Mouse (Mus musculus): ENCODE data around the gene Btn2a2. TPM values are rescaled to one million over a fixed set of nuclear protein-coding genes. Genes with fewer than 3 reads are reported as not detected.

The Btn2a2 gene
- polyA plus RNA-seq, 1 experiment from 2014 or later, result 0.30 TPM

GRCm38 (mm10) chr13:23453926-23454325, 34.7 kb downstream of the Btn2a2 start:
- peak overlapping the region; percentile 63 for H3K4me3 ChIP-seq (ENCODE audit: low read depth, low read length)
- peak overlapping the region; percentile 53 for H3K9ac ChIP-seq (replicated peaks; ENCODE audit: low read depth, low read length)
- H3K27me3 ChIP-seq (ENCODE audit: control insufficient read depth, insufficient read depth, low read length), result no peaks in the 10 kb centered on the region
- 1% methylated on average over 9 of the region's 9 CpGs for WGBS
- peak overlapping the region; percentile 87 for H3K27ac ChIP-seq (ENCODE audit: low read length)
- H3K36me3 ChIP-seq (ENCODE audit: control insufficient read depth, insufficient read depth, low read length), result no peaks in the 10 kb centered on the region
- H3K4me2 ChIP-seq (replicated peaks; ENCODE audit: low read depth, low read length), result peak overlapping the region; percentile 35
- no peaks in the 10 kb centered on the region for H3K9me3 ChIP-seq (ENCODE audit: control insufficient read depth, low read depth, low read length)
- ATAC-seq (ENCODE audit: insufficient number of reproducible peaks, insufficient read depth, low FRiP score, low read depth), result no peak
- no peaks in the 10 kb centered on the region for H3K4me1 ChIP-seq (ENCODE audit: control insufficient read depth, insufficient read depth, low read length)

- WGBS, result under 1% methylated on average over 25 of the region's 25 CpGs
- peak overlapping the region; percentile 53 for H3K9ac ChIP-seq (replicated peaks; ENCODE audit: low read depth, low read length)
- H3K4me1 ChIP-seq (ENCODE audit: control insufficient read depth, insufficient read depth, low read length), result no peaks in the 10 kb centered on the region
- H3K4me3 ChIP-seq (ENCODE audit: low read depth, low read length), result peak overlapping the region; percentile 63
- peak overlapping the region; percentile 35 for H3K4me2 ChIP-seq (replicated peaks; ENCODE audit: low read depth, low read length)
- H3K27ac ChIP-seq (ENCODE audit: low read length), result peak overlapping the region; percentile 87
- no peaks in the 10 kb centered on the region for H3K36me3 ChIP-seq (ENCODE audit: control insufficient read depth, insufficient read depth, low read length)
- H3K27me3 ChIP-seq (ENCODE audit: control insufficient read depth, insufficient read depth, low read length), result no peaks in the 10 kb centered on the region
- peak; percentile 88 for ATAC-seq (ENCODE audit: insufficient number of reproducible peaks, insufficient read depth, low FRiP score, low read depth)
- H3K9me3 ChIP-seq (ENCODE audit: control insufficient read depth, low read depth, low read length), result no peaks in the 10 kb centered on the region
Observed at GRCm38 (mm10) chr13:23453362-23453862, 35.2 kb downstream of the Btn2a2 start.

DNA sequence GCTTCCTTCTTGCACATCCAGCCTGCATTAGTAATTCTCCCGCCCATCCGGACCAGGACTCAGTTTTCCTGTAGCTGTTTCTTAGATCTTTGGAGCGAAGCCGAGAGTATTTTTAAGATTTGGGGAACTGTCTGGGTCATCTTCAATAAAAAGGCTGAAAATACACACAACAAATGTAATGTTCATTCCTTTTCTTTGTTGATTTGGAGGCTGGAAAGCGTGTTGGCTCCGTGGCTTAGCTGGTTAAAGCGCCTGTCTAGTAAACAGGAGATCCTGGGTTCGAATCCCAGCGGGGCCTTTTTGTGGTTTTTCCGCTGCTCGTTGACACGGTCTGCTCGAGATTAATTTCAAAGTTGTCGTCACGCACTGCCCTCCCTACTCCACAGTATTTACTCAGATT, 38.3 kb downstream of the Btn2a2 start:
- peak overlapping the region; percentile 65 for H3K4me2 ChIP-seq (replicated peaks; ENCODE audit: low read depth, low read length)
- H3K4me3 ChIP-seq (ENCODE audit: low read depth, low read length), result peak overlapping the region; percentile 54
- WGBS, result under 1% methylated on average over 15 of the region's 15 CpGs
- H3K27me3 ChIP-seq (ENCODE audit: control insufficient read depth, insufficient read depth, low read length), result no peaks in the 10 kb centered on the region
- H3K9ac ChIP-seq (replicated peaks; ENCODE audit: low read depth, low read length), result peak overlapping the region; percentile 26; the same call in 1 of the 2 replicates
- H3K27ac ChIP-seq (ENCODE audit: low read length), result no peak overlapping the region; the same call in 1 of the 2 replicates
- no peaks in the 10 kb centered on the region for H3K9me3 ChIP-seq (ENCODE audit: control insufficient read depth, low read depth, low read length)
- ATAC-seq (ENCODE audit: insufficient number of reproducible peaks, insufficient read depth, low FRiP score, low read depth), result no peak
- no peaks in the 10 kb centered on the region for H3K36me3 ChIP-seq (ENCODE audit: control insufficient read depth, insufficient read depth, low read length)
- H3K4me1 ChIP-seq (ENCODE audit: control insufficient read depth, insufficient read depth, low read length), result no peaks in the 10 kb centered on the region

GRCm38 (mm10) chr13:23449235-23450095, 39.2 kb downstream of the Btn2a2 start:
- ATAC-seq (ENCODE audit: insufficient number of reproducible peaks, insufficient read depth, low FRiP score, low read depth), result no peak
- peak overlapping the region; percentile 54 for H3K4me3 ChIP-seq (ENCODE audit: low read depth, low read length)

GRCm38 (mm10) chr13:23448758-23449157, 39.9 kb downstream of the Btn2a2 start:
- no peaks in the 10 kb centered on the region for H3K36me3 ChIP-seq (ENCODE audit: control insufficient read depth, insufficient read depth, low read length)
- H3K9me3 ChIP-seq (ENCODE audit: control insufficient read depth, low read depth, low read length), result no peaks in the 10 kb centered on the region
- no peak overlapping the region for H3K9ac ChIP-seq (replicated peaks; ENCODE audit: low read depth, low read length)
- 0 out of 2 replicates have a peak, but pooled peaks cover 6% of the 10 kb centered on the region for H3K4me1 ChIP-seq (ENCODE audit: control insufficient read depth, insufficient read depth, low read length)
- H3K4me2 ChIP-seq (replicated peaks; ENCODE audit: low read depth, low read length), result peak overlapping the region; percentile 65
- WGBS, result 54% methylated on average over 3 of the region's 3 CpGs
- ATAC-seq (ENCODE audit: insufficient number of reproducible peaks, insufficient read depth, low FRiP score, low read depth), result no peak
- no peak overlapping the region for H3K27ac ChIP-seq (ENCODE audit: low read length)
- no peaks in the 10 kb centered on the region for H3K27me3 ChIP-seq (ENCODE audit: control insufficient read depth, insufficient read depth, low read length)
- peak overlapping the region; percentile 54 for H3K4me3 ChIP-seq (ENCODE audit: low read depth, low read length)

More at GRCm38 (mm10) chr13:23449235-23450095, 39.2 kb downstream of the Btn2a2 start:
- H3K27me3 ChIP-seq (ENCODE audit: control insufficient read depth, insufficient read depth, low read length), result no peaks in the 10 kb centered on the region
- H3K4me2 ChIP-seq (replicated peaks; ENCODE audit: low read depth, low read length), result peak overlapping the region; percentile 65
- H3K4me1 ChIP-seq (ENCODE audit: control insufficient read depth, insufficient read depth, low read length), result 0 out of 2 replicates have a peak, but pooled peaks cover 4% of the 10 kb centered on the region
- under 1% methylated on average over 24 of the region's 24 CpGs for WGBS
- H3K36me3 ChIP-seq (ENCODE audit: control insufficient read depth, insufficient read depth, low read length), result no peaks in the 10 kb centered on the region
- peak overlapping the region; percentile 26; the same call in 1 of the 2 replicates for H3K9ac ChIP-seq (replicated peaks; ENCODE audit: low read depth, low read length)
- H3K27ac ChIP-seq (ENCODE audit: low read length), result peak overlapping the region; percentile 2; the same call in 1 of the 2 replicates
- no peaks in the 10 kb centered on the region for H3K9me3 ChIP-seq (ENCODE audit: control insufficient read depth, low read depth, low read length)

GRCm38 (mm10) chr13:23446498-23446952, 42.1 kb downstream of the Btn2a2 start:
- H3K27ac ChIP-seq (ENCODE audit: low read length), result peak overlapping the region; percentile 23; the same call in 1 of the 2 replicates
- H3K9ac ChIP-seq (replicated peaks; ENCODE audit: low read depth, low read length), result peak overlapping the region; percentile 18; the same call in 1 of the 2 replicates
- H3K27me3 ChIP-seq (ENCODE audit: control insufficient read depth, insufficient read depth, low read length), result no peaks in the 10 kb centered on the region
- H3K36me3 ChIP-seq (ENCODE audit: control insufficient read depth, insufficient read depth, low read length), result no peaks in the 10 kb centered on the region
- H3K4me3 ChIP-seq (ENCODE audit: low read depth, low read length), result peak overlapping the region; percentile 59
- H3K4me2 ChIP-seq (replicated peaks; ENCODE audit: low read depth, low read length), result peak overlapping the region; percentile 39
- no peaks in the 10 kb centered on the region for H3K9me3 ChIP-seq (ENCODE audit: control insufficient read depth, low read depth, low read length)
- 0 out of 2 replicates have a peak, but pooled peaks cover 6% of the 10 kb centered on the region for H3K4me1 ChIP-seq (ENCODE audit: control insufficient read depth, insufficient read depth, low read length)
- under 1% methylated on average over 16 of the region's 16 CpGs for WGBS
- ATAC-seq (ENCODE audit: insufficient number of reproducible peaks, insufficient read depth, low FRiP score, low read depth), result peak; percentile 60

GRCm38 (mm10) chr13:23445561-23446320, 42.9 kb downstream of the Btn2a2 start:
- peak; percentile 89 for ATAC-seq (ENCODE audit: insufficient number of reproducible peaks, insufficient read depth, low FRiP score, low read depth)
- Histone ChIP-seq H3K9ac (replicated peaks; ENCODE audit: low read depth, low read length) (peak overlapping the region; percentile 55), H3K4me2 (replicated peaks; ENCODE audit: low read depth, low read length) (peak overlapping the region; percentile 67), H3K4me3 (ENCODE audit: low read depth, low read length) (peak overlapping the region; percentile 59), H3K9me3 (ENCODE audit: control insufficient read depth, low read depth, low read length) (no peaks in the 10 kb centered on the region), H3K4me1 (ENCODE audit: control insufficient read depth, insufficient read depth, low read length) (0 out of 2 replicates have a peak, but pooled peaks cover 6% of the 10 kb centered on the region), H3K36me3 (ENCODE audit: control insufficient read depth, insufficient read depth, low read length) (no peaks in the 10 kb centered on the region), H3K27ac (ENCODE audit: low read length) (peak overlapping the region; percentile 96), H3K27me3 (ENCODE audit: control insufficient read depth, insufficient read depth, low read length) (no peaks in the 10 kb centered on the region)
- under 1% methylated on average over 55 of the region's 55 CpGs for WGBS

DNA sequence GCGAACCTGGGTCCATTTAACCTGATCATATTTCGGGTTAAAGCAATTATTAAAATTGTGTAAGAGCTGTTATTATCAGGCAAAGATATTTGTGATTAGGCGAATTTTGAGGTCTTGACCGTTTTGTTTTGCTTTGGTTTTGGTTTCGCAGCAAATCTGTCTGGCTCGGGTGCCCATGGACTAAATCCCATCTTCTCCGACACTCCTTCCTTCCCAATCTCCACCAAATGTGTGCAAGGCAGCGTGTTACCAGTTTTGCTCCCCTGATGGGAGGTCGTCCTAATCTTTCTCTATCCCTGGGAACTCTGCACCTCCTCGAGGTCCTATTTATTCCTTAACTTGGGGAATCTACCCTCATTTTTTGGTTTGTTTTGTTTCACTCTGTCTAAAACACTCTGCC, 43.5 kb downstream of the Btn2a2 start:
- peak overlapping the region; percentile 67 for H3K4me2 ChIP-seq (replicated peaks; ENCODE audit: low read depth, low read length)
- H3K4me3 ChIP-seq (ENCODE audit: low read depth, low read length), result peak overlapping the region; percentile 59
- no peaks in the 10 kb centered on the region for H3K27me3 ChIP-seq (ENCODE audit: control insufficient read depth, insufficient read depth, low read length)
- no peaks in the 10 kb centered on the region for H3K36me3 ChIP-seq (ENCODE audit: control insufficient read depth, insufficient read depth, low read length)
- peak overlapping the region; percentile 55 for H3K9ac ChIP-seq (replicated peaks; ENCODE audit: low read depth, low read length)
- H3K27ac ChIP-seq (ENCODE audit: low read length), result peak overlapping the region; percentile 96
- WGBS, result 4% methylated on average over 10 of the region's 10 CpGs
- no peaks in the 10 kb centered on the region for H3K9me3 ChIP-seq (ENCODE audit: control insufficient read depth, low read depth, low read length)
- no peak for ATAC-seq (ENCODE audit: insufficient number of reproducible peaks, insufficient read depth, low FRiP score, low read depth)
- 0 out of 2 replicates have a peak, but pooled peaks cover 6% of the 10 kb centered on the region for H3K4me1 ChIP-seq (ENCODE audit: control insufficient read depth, insufficient read depth, low read length)
